Mouse (Mus musculus) embryonic fibroblast, embryonic 13.5 days (primary cell): ENCODE measurements around the gene Tmem208.

ENCODE experiments used
- CTCF ChIP-seq: IDR thresholded peaks from 2 replicates; pipeline ENCODE4 v1.5.1; 2011; ENCODE audit warnings: mild to moderate bottlenecking, control low read depth, low read length, moderate library complexity, borderline replicate concordance; ENCODE audit not compliant: insufficient read depth
- POLR2A ChIP-seq: IDR thresholded peaks from 2 replicates; pipeline ENCODE4 v1.6.1; 2011; ENCODE audit warnings: low read depth, mild to moderate bottlenecking, control low read depth, low read length, moderate library complexity

GRCm38 (mm10) chr8:105305211-105306145 is 20.7 kb upstream of the Tmem208 start, which contains the start of gene Elmo3:
- TF ChIP-seq POLR2A = peak; percentile 30; the same call in 1 of the 2 replicates
- TF ChIP-seq CTCF = no peak
